ENCODE assay signal across 22 mouse cellular contexts in genomic region chr17:42982568-42982967, GRCm38 (mm10).
"Had no signal": no experiment of that assay in that cellular context is flagged by ENCODE, and none has a peak within 500 bp of the region (broad histone marks: within the 10 kb centered on the region; RNA-seq: fewer than 3 reads in every experiment).

No protein-coding gene starts in this region.

- DNase-seq: gastrocnemius, postnatal 14 days; gastrocnemius, postnatal 36 days; heart, adult 2 months; heart, postnatal 36 days; kidney, adult 11 months; kidney, adult 2 months; kidney, adult 9 months; kidney, postnatal 25 days; kidney, postnatal 4 days; liver; liver, embryonic 13.5 days had no signal

- H3K36me3 ChIP-seq: hindbrain, embryonic 13.5 days; hindbrain, embryonic 15.5 days; kidney, embryonic 15.5 days; limb, embryonic 10.5 days; limb, embryonic 12.5 days; liver, embryonic 13.5 days had no signal

- H3K9ac ChIP-seq: hindbrain, embryonic 13.5 days; hindbrain, embryonic 15.5 days; kidney, embryonic 15.5 days; limb, embryonic 12.5 days; liver, embryonic 13.5 days had no signal

- H3K27me3 ChIP-seq: hindbrain, embryonic 13.5 days; hindbrain, embryonic 15.5 days; kidney, embryonic 15.5 days; limb, embryonic 12.5 days; liver, embryonic 13.5 days had no signal

- H3K4me1 ChIP-seq: hindbrain, embryonic 15.5 days; limb, embryonic 12.5 days; liver, embryonic 13.5 days had no signal

- H3K27ac ChIP-seq: heart, adult 2 months; hindbrain, embryonic 13.5 days; hindbrain, embryonic 15.5 days; hindbrain, postnatal 0 days; kidney, embryonic 15.5 days; kidney, postnatal 0 days; layer of hippocampus, adult 2 months; left cerebral cortex, adult 2 months; limb, embryonic 10.5 days; limb, embryonic 12.5 days; liver, embryonic 13.5 days had no signal

- H3K4me2 ChIP-seq: heart, embryonic 11.5 days; hindbrain, embryonic 13.5 days; hindbrain, embryonic 15.5 days; kidney, embryonic 15.5 days; limb, embryonic 12.5 days; liver, embryonic 11.5 days; liver, embryonic 13.5 days had no signal

- H3K9me3 ChIP-seq: hindbrain, embryonic 15.5 days; kidney, embryonic 15.5 days; limb, embryonic 10.5 days; limb, embryonic 12.5 days; liver, embryonic 13.5 days had no signal

- ATAC-seq: hindbrain, postnatal 0 days had no signal

- H3K4me3 ChIP-seq: heart, adult 2 months; hindbrain, embryonic 13.5 days; hindbrain, embryonic 15.5 days; kidney, embryonic 15.5 days; layer of hippocampus, adult 2 months; left cerebral cortex, adult 2 months; limb, embryonic 10.5 days; limb, embryonic 12.5 days; liver, embryonic 13.5 days had no signal
